7 mouse cellular contexts compared by ENCODE assay signal in the genomic region with DNA sequence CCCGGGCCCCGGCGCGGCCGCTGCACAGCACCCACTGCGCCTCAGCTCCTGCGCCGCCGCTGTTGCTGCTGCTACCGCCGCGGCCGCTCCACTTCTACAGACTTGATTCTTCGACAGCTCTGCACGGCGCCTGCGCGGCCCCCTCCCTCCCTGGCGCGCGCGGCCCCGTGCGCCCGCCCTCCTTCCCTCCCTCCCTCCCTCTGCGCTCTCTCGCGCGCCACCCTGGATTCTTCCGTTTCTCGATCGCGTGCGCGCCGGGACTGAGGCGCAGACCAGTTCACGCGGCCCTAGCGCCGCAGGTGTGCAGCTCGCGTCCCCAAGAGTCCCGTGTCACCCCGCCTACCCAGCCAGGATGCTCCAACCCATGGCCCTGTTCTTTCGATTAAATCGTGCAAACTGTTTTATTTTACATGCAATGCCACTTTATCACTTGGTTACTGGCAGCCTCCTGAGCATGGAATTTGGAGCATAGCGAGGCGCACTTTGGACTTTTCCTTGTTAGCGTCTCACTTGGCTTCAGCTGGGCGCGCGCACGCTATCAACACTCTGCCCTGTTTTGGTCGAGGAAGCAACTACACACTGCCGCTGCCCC. TPM values are rescaled to one million over a fixed set of nuclear protein-coding genes. Genes with fewer than 3 reads are reported as not detected.
DNase-seq lines count a peak whose midpoint lies in the region; ATAC-seq lines count a peak whose summit lies in the region.

Gene Irf2bp2, minus strand, starts transcription at position 98 of the 592 bp plus-strand sequence.

- peak within 1 kb of the TSS; percentile 84 for H3K4me2 ChIP-seq in midbrain, embryonic 11.5 days

- peak; percentile 92 to 96 for DNase-seq in adrenal gland, adult (ENCODE audit: inconsistent age in 2 of 2, low spot score in 1 of 2)
- peak; percentile 97 for DNase-seq in embryo, embryonic 10 days (ENCODE audit: low spot score)
- peak; percentile 93 for DNase-seq in gastrocnemius, postnatal 14 days
- peak; percentile 87 to 90 for DNase-seq in left cerebral cortex, postnatal 36 days (ENCODE audit: low spot score in 2 of 2)
- DNase-seq in midbrain, embryonic 11.5 days (ENCODE audit: low spot score, missing footprints), result peak; percentile 99
- DNase-seq in skeletal muscle tissue, adult 2 months (ENCODE audit: low read depth, low spot score), result peak; percentile 96

- peak within 1 kb of the TSS; percentile 93 for H3K27ac ChIP-seq in midbrain, embryonic 11.5 days (ENCODE audit: low read depth, low read length)

- H3K27me3 ChIP-seq in midbrain, embryonic 11.5 days (ENCODE audit: control insufficient read depth, insufficient read depth, low read length), result no peaks in the 10 kb centered on the region; the same call in 1 of the 2 replicates

- no peaks in the 10 kb centered on the region for H3K9me3 ChIP-seq in midbrain, embryonic 11.5 days (ENCODE audit: control insufficient read depth, low read length)

- no peaks in the 10 kb centered on the region for H3K36me3 ChIP-seq in midbrain, embryonic 11.5 days (ENCODE audit: control insufficient read depth, insufficient read depth, low read length)

- peak; percentile 30 for ATAC-seq in inflammation-experienced regulatory T-cells, adult 6 months
- ATAC-seq in midbrain, embryonic 11.5 days (ENCODE audit: low FRiP score), result peak; percentile 74

- peaks cover 51% of the 10 kb centered on the region for H3K4me1 ChIP-seq in midbrain, embryonic 11.5 days (ENCODE audit: control insufficient read depth, insufficient read depth, low read length)

- H3K4me3 ChIP-seq in midbrain, embryonic 11.5 days (ENCODE audit: low read depth, low read length), result peak within 1 kb of the TSS; percentile 99

- intact Hi-C loops in gastrocnemius, postnatal 14 days (cut with DNase I; ENCODE audit: low total_unique reads), result loop anchor here (5.0 kb wide), 1 partner anchor 143 kb away; no protein-coding TSS in a partner anchor
- intact Hi-C loops in left cerebral cortex, postnatal 36 days (cut with DNase I), result loop anchor here (1.0 to 5.0 kb wide), 6 partner anchors 10 to 163 kb away; no protein-coding TSS in a partner anchor

- under 1% methylated on average over 56 of the region's 56 CpGs for WGBS in midbrain, embryonic 11.5 days

- peak within 1 kb of the TSS; percentile 99 for H3K9ac ChIP-seq in midbrain, embryonic 11.5 days (ENCODE audit: low read length)

RNA-seq across cellular contexts. Expression of gene Irf2bp2, which starts in this region (rescaled TPM):
- total RNA-seq in gastrocnemius, postnatal 14 days (2021), result 10 to 100 TPM; 38.7 to 45.5 TPM
- polyA plus RNA-seq in inflammation-experienced regulatory T-cells, adult 6 months (2017; shearing (Covaris generic)), result 10 to 100 TPM; 16.7 to 25.3 (median 24.5) TPM
- 10 to 100 TPM; 54.3 to 63.3 TPM for total RNA-seq in left cerebral cortex, postnatal 36 days (2021)
- 4.4 and 4.5 TPM in 2 replicates for polyA plus RNA-seq in midbrain, embryonic 11.5 days (2014; fragmentation: Nextera tagmentation; extraction: Ambion mirVana)

Comparison
In these comparisons a context has a peak if more than half of its experiments do, and no peak if none do; other contexts are left out.
1. Peak in every context shown above with its lines: DNase-seq, ATAC-seq, H3K4me3 ChIP-seq and H3K27ac ChIP-seq.